9 mouse cellular contexts compared by ENCODE assay signal in genomic region chr14:56203975-56204374, GRCm38 (mm10). TPM values are rescaled to one million over a fixed set of nuclear protein-coding genes. Genes with fewer than 3 reads are reported as not detected.
DNase-seq lines count a peak whose midpoint lies in the region; ATAC-seq lines count a peak whose summit lies in the region.
"Had no signal": no experiment of that assay in that cellular context is flagged by ENCODE, and none has a peak within 500 bp of the region (broad histone marks: within the 10 kb centered on the region; RNA-seq: fewer than 3 reads in every experiment).

No protein-coding gene starts in this region.

- 23% methylated on average over 2 of the region's 2 CpGs for WGBS in midbrain, embryonic 11.5 days
- WGBS in midbrain, embryonic 13.5 days: 12% methylated on average over 2 of the region's 2 CpGs
- 11% methylated on average over 2 of the region's 2 CpGs for WGBS in limb, embryonic 11.5 days

- no peaks in the 10 kb centered on the region for H3K4me1 ChIP-seq in midbrain, embryonic 11.5 days (ENCODE audit: control insufficient read depth, insufficient read depth, low read length)
- no peaks in the 10 kb centered on the region for H3K4me1 ChIP-seq in midbrain, embryonic 13.5 days (replicated peaks)
- H3K4me1 ChIP-seq in limb, embryonic 11.5 days (ENCODE audit: control insufficient read depth, insufficient read depth, low read length): no peaks in the 10 kb centered on the region
- H3K4me1 ChIP-seq: hindbrain, embryonic 15.5 days had no signal

- no peak for ATAC-seq in midbrain, embryonic 11.5 days (ENCODE audit: low FRiP score)
- no peak for ATAC-seq in midbrain, embryonic 13.5 days
- ATAC-seq in limb, embryonic 11.5 days (ENCODE audit: insufficient number of reproducible peaks, low FRiP score, low TSS enrichment, low read depth): no peak

- no peak overlapping the region for H3K27ac ChIP-seq in midbrain, embryonic 11.5 days (ENCODE audit: low read depth, low read length)
- H3K27ac ChIP-seq in midbrain, embryonic 13.5 days: no peak overlapping the region
- no peak overlapping the region for H3K27ac ChIP-seq in limb, embryonic 11.5 days (replicated peaks; ENCODE audit: low read depth, low read length)
- H3K27ac ChIP-seq: hindbrain, embryonic 15.5 days had no signal

- DNase-seq in midbrain, embryonic 11.5 days (ENCODE audit: low spot score, missing footprints): peak; percentile 94
- peak; percentile 21 for DNase-seq in adrenal gland, adult 8-10 months
- peak; percentile 78 for DNase-seq in embryo, embryonic 10.5 days (ENCODE audit: low spot score)
- peak; percentile 35 for DNase-seq in hindlimb bud, embryonic 11.5 days (ENCODE audit: extremely low spot score, low read depth, low spot score)
- peak; percentile 80 for DNase-seq in limb, embryonic 11.5 days (ENCODE audit: low spot score)
- peak; percentile 70 for DNase-seq in retina, postnatal 1 day
- DNase-seq in urinary bladder, adult 2 months (ENCODE audit: low spot score): peak; percentile 41

- H3K27me3 ChIP-seq in midbrain, embryonic 11.5 days (ENCODE audit: control insufficient read depth, insufficient read depth, low read length): no peaks in the 10 kb centered on the region
- no peaks in the 10 kb centered on the region for H3K27me3 ChIP-seq in midbrain, embryonic 13.5 days
- no peaks in the 10 kb centered on the region for H3K27me3 ChIP-seq in limb, embryonic 11.5 days (ENCODE audit: control insufficient read depth, insufficient read depth, low read length)
- H3K27me3 ChIP-seq: hindbrain, embryonic 15.5 days had no signal

- H3K36me3 ChIP-seq in midbrain, embryonic 11.5 days (ENCODE audit: control insufficient read depth, insufficient read depth, low read length): no peaks in the 10 kb centered on the region
- H3K36me3 ChIP-seq in midbrain, embryonic 13.5 days: no peaks in the 10 kb centered on the region
- no peaks in the 10 kb centered on the region for H3K36me3 ChIP-seq in limb, embryonic 11.5 days (ENCODE audit: control insufficient read depth, insufficient read depth, low read length)
- H3K36me3 ChIP-seq: hindbrain, embryonic 15.5 days had no signal

- no peak overlapping the region for H3K4me2 ChIP-seq in midbrain, embryonic 11.5 days
- no peak overlapping the region for H3K4me2 ChIP-seq in midbrain, embryonic 13.5 days (replicated peaks)
- no peak overlapping the region for H3K4me2 ChIP-seq in limb, embryonic 11.5 days (ENCODE audit: low read depth, severe bottlenecking)
- H3K4me2 ChIP-seq: hindbrain, embryonic 15.5 days had no signal

- no peak overlapping the region for H3K9ac ChIP-seq in midbrain, embryonic 11.5 days (ENCODE audit: low read length)
- H3K9ac ChIP-seq in midbrain, embryonic 13.5 days (replicated peaks): no peak overlapping the region
- no peak overlapping the region for H3K9ac ChIP-seq in limb, embryonic 11.5 days (ENCODE audit: low read length)
- H3K9ac ChIP-seq: hindbrain, embryonic 15.5 days had no signal

- no peaks in the 10 kb centered on the region for H3K9me3 ChIP-seq in midbrain, embryonic 11.5 days (ENCODE audit: control insufficient read depth, low read length)
- no peaks in the 10 kb centered on the region for H3K9me3 ChIP-seq in midbrain, embryonic 13.5 days
- no peaks in the 10 kb centered on the region for H3K9me3 ChIP-seq in limb, embryonic 11.5 days (ENCODE audit: control insufficient read depth, low read length)
- H3K9me3 ChIP-seq: hindbrain, embryonic 15.5 days had no signal

- no peak overlapping the region for H3K4me3 ChIP-seq in midbrain, embryonic 11.5 days (ENCODE audit: low read depth, low read length)
- no peak overlapping the region for H3K4me3 ChIP-seq in midbrain, embryonic 13.5 days (replicated peaks)
- no peak overlapping the region for H3K4me3 ChIP-seq in limb, embryonic 11.5 days (ENCODE audit: low read depth, low read length)
- H3K4me3 ChIP-seq: hindbrain, embryonic 15.5 days had no signal

RNA-seq across cellular contexts. Expression of gene Gzmf, which starts 7.2 kb away (rescaled TPM):
- not detected in 2 replicates for polyA plus RNA-seq in midbrain, embryonic 11.5 days (2014; fragmentation: Nextera tagmentation; extraction: Ambion mirVana)
- polyA plus RNA-seq in midbrain, embryonic 13.5 days (2015; fragmentation: Nextera tagmentation; extraction: Ambion mirVana): not detected in 2 replicates
- not detected for total RNA-seq in adrenal gland, adult 8-10 months (2022)
- not detected in 2 replicates for polyA plus RNA-seq in limb, embryonic 11.5 days (2014; fragmentation: Nextera tagmentation; extraction: Ambion mirVana)
- polyA plus RNA-seq in urinary bladder, adult 2 months (2012; rRNA removed): not detected in 2 replicates
- polyA plus RNA-seq: hindbrain, embryonic 15.5 days had no signal

RNA-seq across cellular contexts. Expression of gene Gzmn, which starts 29.6 kb away (rescaled TPM):
- polyA plus RNA-seq in midbrain, embryonic 11.5 days (2014; fragmentation: Nextera tagmentation; extraction: Ambion mirVana): not detected in 2 replicates
- polyA plus RNA-seq in midbrain, embryonic 13.5 days (2015; fragmentation: Nextera tagmentation; extraction: Ambion mirVana): not detected in 2 replicates
- total RNA-seq in adrenal gland, adult 8-10 months (2022): not detected
- not detected in 2 replicates for polyA plus RNA-seq in limb, embryonic 11.5 days (2014; fragmentation: Nextera tagmentation; extraction: Ambion mirVana)
- not detected in 2 replicates for polyA plus RNA-seq in urinary bladder, adult 2 months (2012; rRNA removed)
- polyA plus RNA-seq: hindbrain, embryonic 15.5 days had no signal

RNA-seq across cellular contexts. Expression of gene Gzmc, which starts 30.5 kb away (rescaled TPM):
- not detected in 2 replicates for polyA plus RNA-seq in midbrain, embryonic 11.5 days (2014; fragmentation: Nextera tagmentation; extraction: Ambion mirVana)
- not detected in 2 replicates for polyA plus RNA-seq in midbrain, embryonic 13.5 days (2015; fragmentation: Nextera tagmentation; extraction: Ambion mirVana)
- total RNA-seq in adrenal gland, adult 8-10 months (2022): not detected
- polyA plus RNA-seq in limb, embryonic 11.5 days (2014; fragmentation: Nextera tagmentation; extraction: Ambion mirVana): not detected in 2 replicates
- 0.07 TPM in 2 replicates for polyA plus RNA-seq in urinary bladder, adult 2 months (2012; rRNA removed)
- polyA plus RNA-seq: hindbrain, embryonic 15.5 days had no signal

RNA-seq across cellular contexts. Expression of gene Gzmg, which starts 44.6 kb away (rescaled TPM):
- not detected in 2 replicates for polyA plus RNA-seq in midbrain, embryonic 11.5 days (2014; fragmentation: Nextera tagmentation; extraction: Ambion mirVana)
- polyA plus RNA-seq in midbrain, embryonic 13.5 days (2015; fragmentation: Nextera tagmentation; extraction: Ambion mirVana): not detected in 2 replicates
- not detected for total RNA-seq in adrenal gland, adult 8-10 months (2022)
- not detected in 2 replicates for polyA plus RNA-seq in limb, embryonic 11.5 days (2014; fragmentation: Nextera tagmentation; extraction: Ambion mirVana)
- not detected in 2 replicates for polyA plus RNA-seq in urinary bladder, adult 2 months (2012; rRNA removed)
- polyA plus RNA-seq: hindbrain, embryonic 15.5 days had no signal

RNA-seq across cellular contexts. Expression of gene Gzmb, which starts 58.1 kb away (rescaled TPM):
- not detected in 2 replicates for polyA plus RNA-seq in midbrain, embryonic 11.5 days (2014; fragmentation: Nextera tagmentation; extraction: Ambion mirVana)
- not detected in 2 replicates for polyA plus RNA-seq in midbrain, embryonic 13.5 days (2015; fragmentation: Nextera tagmentation; extraction: Ambion mirVana)
- under 1 TPM; 0.19 to 0.40 (median 0.37) TPM for total RNA-seq in adrenal gland, adult 8-10 months (2022)
- polyA plus RNA-seq in limb, embryonic 11.5 days (2014; fragmentation: Nextera tagmentation; extraction: Ambion mirVana): not detected in 2 replicates
- 1.4 and 2.2 TPM in 2 replicates for polyA plus RNA-seq in urinary bladder, adult 2 months (2012; rRNA removed)
- polyA plus RNA-seq: hindbrain, embryonic 15.5 days had no signal

Comparison
In these comparisons a context has a peak if more than half of its experiments do, and no peak if none do; other contexts are left out.
1. DNase-seq: peak in every context shown above with its lines; median percentile 94 in midbrain, embryonic 11.5 days; 80 in limb, embryonic 11.5 days; 78 in embryo, embryonic 10.5 days; 70 in retina, postnatal 1 day; 41 in urinary bladder, adult 2 months; 35 in hindlimb bud, embryonic 11.5 days; 21 in adrenal gland, adult 8-10 months.